ENCODE assay signal across 12 mouse cellular contexts in the genomic region with DNA sequence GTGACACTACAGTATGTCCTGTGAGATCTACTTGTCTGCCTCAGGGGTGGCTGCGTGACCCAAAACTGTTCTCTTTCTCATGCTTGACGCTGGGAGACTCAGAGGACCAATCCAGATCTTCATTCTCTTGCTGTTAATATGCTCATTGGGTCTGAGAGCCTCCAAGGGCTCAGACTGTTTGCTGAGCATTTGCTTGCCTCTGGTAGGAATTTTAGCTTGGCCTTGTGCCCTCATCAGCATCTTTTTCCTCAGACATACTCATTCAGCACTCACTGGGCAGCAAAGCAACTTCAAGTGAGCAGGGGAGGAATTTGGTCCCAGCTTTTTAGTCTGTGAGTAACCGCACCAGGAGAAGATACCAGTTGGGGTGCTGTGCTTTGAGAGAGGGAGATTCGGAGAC.
"Had no signal": no experiment of that assay in that cellular context is flagged by ENCODE, and none has a peak within 500 bp of the region (broad histone marks: within the 10 kb centered on the region; RNA-seq: fewer than 3 reads in every experiment).

No protein-coding gene starts in this region.

- H3K27me3 ChIP-seq: limb, embryonic 13.5 days; midbrain, embryonic 15.5 days; neural tube, embryonic 12.5 days had no signal

- H3K36me3 ChIP-seq: limb, embryonic 13.5 days; midbrain, embryonic 10.5 days; midbrain, embryonic 15.5 days; neural tube, embryonic 12.5 days had no signal

- H3K4me3 ChIP-seq: layer of hippocampus, adult 2 months; limb, embryonic 13.5 days; midbrain, embryonic 10.5 days; midbrain, embryonic 15.5 days; neural tube, embryonic 12.5 days had no signal

- H3K9me3 ChIP-seq: midbrain, embryonic 10.5 days; midbrain, embryonic 15.5 days; neural tube, embryonic 12.5 days had no signal

- H3K4me1 ChIP-seq: midbrain, embryonic 15.5 days; neural tube, embryonic 12.5 days had no signal

- DNase-seq: kidney, adult 9 months; kidney, postnatal 4 days; lung, adult 2 months; lung, postnatal 36 days; thymus, postnatal 4 days had no signal

- H3K27ac ChIP-seq: layer of hippocampus, adult 2 months; limb, embryonic 13.5 days; liver, embryonic 14.5 days; midbrain, embryonic 10.5 days; midbrain, embryonic 15.5 days; neural tube, embryonic 12.5 days; stomach, postnatal 0 days had no signal
